Mouse (Mus musculus) erythroblast, adult 5-6 weeks (primary cell): ENCODE measurements around the gene Slc6a16. TPM values are rescaled to one million over a fixed set of nuclear protein-coding genes. Genes with fewer than 3 reads are reported as not detected.

Experiments
- ATAC-seq: replicated peaks from 2 replicates; pipeline ENCODE4 v1.8.0; 2016; ENCODE audit warnings: moderate number of reproducible peaks, mild to moderate bottlenecking, moderate TSS enrichment, inconsistent platforms; ENCODE audit not compliant: poor library complexity, low FRiP score, severe bottlenecking
- total RNA-seq, 2 experiments: library from RNA; stranded (forward) in 1 of 2; stranded (reverse) in 1 of 2; fragments of 150-400 nt in 1 of 2; fragments of 200-764, 138-1000 nt in 1 of 2; gene quantifications; 2 replicates each; pipeline versions ENCODE4 v1.2.3 to v1.2.4; 2015 to 2017; ENCODE audit warnings: low replicate concordance in 2 of 2

Slc6a16 gene
- total RNA-seq, 2 experiments from 2014 or later: not detected

DNA sequence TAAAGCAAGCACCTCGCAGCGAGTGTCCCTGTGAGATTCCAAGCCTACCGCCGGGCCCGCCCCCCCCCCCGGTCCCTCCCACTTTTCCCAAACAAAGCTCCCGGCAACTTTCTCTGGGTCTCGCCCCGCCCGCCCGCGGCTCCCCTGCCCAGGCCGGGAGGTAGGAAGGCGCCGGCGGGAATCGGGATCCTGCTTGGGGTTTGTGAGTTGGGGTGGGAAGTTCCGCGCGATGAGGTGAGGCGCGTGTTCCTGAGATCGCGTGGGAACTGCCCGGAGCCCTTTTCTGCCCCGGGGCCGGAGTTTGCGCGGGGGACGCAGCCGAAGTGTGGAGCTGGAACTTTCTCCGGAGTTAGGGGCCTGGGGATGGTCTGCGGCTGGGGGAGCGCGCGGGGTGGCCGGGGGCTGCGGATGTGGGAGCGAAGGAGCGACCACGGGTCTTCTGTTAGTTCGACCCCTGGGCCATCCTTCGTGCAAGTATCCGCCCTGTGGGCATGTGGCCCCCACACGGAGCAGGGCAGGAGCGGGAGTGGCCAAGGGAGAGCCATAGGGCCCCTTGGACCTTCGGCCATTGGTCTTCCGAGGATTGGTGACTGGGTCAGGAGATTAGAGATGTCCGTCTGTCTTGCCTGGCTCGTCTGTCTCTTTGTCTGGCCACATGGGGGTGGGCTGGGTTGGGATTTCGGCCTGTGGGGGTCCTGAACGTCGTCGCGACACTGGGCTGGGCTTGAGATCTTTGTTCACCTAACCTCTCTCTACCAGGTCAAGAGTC, 25.0 kb upstream of the Slc6a16 start, which contains the start of gene Tead2:
Gene Tead2 (plus strand): TSS at position 81 of the 769 bp plus-strand sequence.
- no peak for ATAC-seq

- no peak for ATAC-seq
Observed at GRCm38 (mm10) chr7:45216442-45217183, 24.3 kb upstream of the Slc6a16 start.

DNA sequence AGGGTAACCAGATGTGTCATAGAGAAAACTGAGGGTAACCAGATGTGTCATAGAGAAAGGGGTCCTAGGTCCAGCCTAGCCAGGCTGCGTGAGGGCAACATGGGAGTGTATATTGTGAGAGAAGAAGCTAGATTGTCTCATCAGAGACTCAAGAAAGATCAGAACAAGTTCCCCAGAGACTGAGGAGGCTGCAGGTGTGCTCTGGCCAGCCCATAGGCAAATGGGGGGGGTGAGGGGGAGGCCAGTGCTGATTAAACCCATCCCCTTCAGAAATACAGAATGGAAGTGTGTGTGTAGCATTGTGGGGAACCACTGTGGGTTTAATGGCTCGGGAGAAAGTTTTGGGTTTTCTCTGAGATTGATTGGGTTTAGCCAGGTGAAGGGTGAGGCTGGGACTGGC, 19.2 kb upstream of the Slc6a16 start:
- ATAC-seq: no peak

- ATAC-seq: no peak
Observed at GRCm38 (mm10) chr7:45224826-45225225, 16.1 kb upstream of the Slc6a16 start.

DNA sequence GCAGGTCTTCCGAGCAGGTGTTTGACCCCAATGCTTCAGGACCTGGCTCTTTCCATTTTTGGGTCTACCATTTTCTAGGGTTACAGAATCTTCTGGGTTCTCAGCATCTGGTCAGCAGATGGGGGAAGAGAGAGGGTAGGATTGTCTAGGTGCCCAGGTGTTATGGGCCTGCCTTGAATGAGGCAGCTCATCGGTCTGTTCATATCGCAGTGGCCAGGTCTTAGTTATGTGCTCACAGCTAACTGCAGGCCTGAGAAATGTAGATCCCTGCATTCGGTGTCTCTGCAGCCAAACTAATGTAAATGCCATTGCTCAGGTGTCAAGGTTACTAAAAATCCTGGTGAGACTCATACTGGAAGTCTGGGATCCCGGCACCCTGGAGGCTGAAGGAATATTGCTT, 14.5 kb upstream of the Slc6a16 start:
- ATAC-seq: no peak

DNA sequence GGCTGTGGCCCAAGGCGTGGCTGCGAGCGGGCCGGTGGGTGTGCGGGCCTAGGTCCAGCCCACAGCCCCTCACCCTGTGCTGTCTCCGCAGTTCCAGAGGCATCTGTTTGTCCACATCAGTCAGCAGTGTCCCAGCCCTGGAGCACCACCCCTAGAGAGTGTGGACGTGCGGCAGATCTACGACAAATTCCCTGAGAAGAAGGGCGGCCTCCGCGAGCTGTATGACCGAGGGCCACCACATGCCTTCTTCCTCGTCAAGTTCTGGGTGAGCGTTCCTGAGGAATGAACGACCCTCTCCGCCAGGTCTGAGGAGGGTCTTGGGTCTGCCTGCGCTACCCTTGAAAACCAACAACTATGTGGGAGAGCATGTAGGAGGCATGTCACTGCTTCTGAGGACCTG, 12.3 kb upstream of the Slc6a16 start:
- no peak for ATAC-seq

- ATAC-seq: no peak
Observed at GRCm38 (mm10) chr7:45229046-45229445, 11.8 kb upstream of the Slc6a16 start.

- no peak for ATAC-seq
Observed at GRCm38 (mm10) chr7:45229459-45230203, 11.3 kb upstream of the Slc6a16 start.

GRCm38 (mm10) chr7:45231192-45231591, 9.7 kb upstream of the Slc6a16 start:
- no peak for ATAC-seq

DNA sequence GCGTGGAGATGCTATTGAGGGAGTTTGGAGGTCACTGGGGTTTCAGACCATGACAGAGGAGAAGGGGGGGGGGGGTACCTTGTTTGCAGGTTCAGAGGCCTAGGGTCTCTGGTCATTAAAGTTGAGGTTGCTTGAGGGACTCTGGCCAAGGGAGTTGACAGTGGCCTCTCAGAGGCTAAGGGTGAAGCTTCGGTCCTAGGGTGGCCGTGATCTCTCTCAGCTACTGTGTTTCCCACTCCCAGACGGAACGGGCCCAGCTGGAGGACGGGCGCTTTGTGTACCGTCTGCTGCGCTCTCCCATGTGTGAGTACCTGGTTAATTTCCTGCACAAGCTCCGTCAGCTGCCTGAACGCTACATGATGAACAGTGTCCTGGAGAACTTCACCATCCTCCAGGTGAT, 8.9 kb upstream of the Slc6a16 start:
- ATAC-seq: no peak

GRCm38 (mm10) chr7:45232716-45233465, 8.0 kb upstream of the Slc6a16 start:
- no peak for ATAC-seq

DNA sequence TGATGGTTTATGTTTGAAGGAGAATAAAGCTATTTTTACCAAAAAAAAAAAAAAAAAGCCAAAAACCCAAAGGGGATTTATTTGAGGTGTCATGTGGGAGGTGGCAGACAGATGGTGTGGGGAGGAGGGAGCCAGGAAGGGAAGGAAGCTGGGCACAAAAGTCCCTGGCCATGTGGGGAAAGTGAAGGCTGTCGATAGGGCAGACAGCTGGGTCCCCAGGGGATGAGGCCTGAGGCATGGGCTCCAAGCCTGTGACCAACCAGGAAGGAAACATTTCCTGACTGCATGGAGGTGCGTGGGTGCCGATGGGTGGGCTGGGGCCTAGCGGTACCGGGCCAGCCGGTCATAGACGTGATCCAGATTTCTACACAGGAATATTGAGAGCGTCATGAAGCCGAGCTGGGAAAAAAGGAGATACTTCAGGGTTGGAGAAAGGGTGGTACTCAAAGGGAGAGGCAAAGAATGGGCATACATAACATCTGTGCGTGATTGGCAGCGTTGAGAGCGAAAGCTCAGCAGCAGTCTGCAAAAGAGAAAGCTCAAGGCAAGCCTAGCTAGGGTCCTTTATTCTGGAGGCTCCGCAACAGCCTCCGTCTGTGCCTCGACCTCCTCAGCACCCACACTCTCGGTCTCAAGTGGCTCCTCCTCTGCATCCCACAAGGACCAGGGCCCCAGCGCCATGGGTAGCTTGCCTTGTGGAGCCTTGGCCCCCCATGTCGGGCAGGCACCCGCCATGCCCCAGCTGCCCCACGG, 7.1 kb upstream of the Slc6a16 start:
- no peak for ATAC-seq

DNA sequence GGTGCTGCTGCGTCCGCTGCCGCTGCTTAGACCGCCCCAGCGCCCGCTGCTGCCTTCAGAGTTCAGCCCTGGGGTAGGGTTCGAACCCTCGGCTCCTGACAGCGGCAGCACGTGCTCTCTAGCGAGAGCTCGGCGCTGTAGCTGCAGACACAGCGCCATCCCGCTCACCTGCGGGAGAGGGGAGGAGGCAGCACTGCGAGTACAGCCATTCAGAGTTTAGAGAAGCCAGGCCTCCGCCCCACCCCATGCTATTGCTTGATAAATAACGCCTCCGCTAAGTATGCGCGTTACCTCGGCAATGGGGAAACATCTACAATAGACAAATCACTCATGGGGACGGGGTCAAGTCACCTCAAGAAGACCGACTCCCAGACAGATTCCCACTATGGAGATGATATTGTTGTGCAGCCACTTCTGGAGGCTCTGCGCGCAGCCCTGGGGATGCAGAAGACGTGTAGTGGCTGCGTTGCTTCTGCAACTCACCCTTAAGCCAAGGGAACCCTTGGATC, 6.5 kb upstream of the Slc6a16 start:
- no peak for ATAC-seq

GRCm38 (mm10) chr7:45234922-45235571, 5.8 kb upstream of the Slc6a16 start:
- ATAC-seq: no peak

DNA sequence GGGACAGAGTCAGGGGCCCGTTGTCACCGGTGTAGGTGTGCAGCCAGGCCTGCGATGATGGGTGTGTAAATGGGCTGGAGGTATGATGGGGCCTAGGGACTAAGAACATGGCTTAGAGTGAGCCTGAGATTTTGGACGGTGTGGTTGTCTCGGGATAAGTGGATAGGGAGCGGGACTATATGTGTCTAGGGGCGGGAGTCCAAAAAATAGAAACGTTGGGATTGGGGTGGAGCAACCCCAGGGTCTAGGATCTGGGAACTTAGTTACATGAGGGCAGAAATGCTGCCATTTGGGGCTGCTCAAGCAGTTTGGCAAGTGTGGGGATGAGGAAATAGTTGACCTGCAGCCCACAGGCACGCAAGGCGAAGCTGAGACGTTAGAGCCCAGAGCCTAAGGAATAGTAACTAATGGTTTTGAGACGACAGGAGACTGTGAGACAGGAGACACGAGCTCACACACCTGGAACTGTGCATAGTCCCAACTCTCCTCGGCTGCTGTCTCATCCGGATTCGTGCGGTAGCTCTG, 5.2 kb upstream of the Slc6a16 start:
- no peak for ATAC-seq

GRCm38 (mm10) chr7:45237747-45238699, 2.9 kb upstream of the Slc6a16 start:
- 0 out of 2 replicates have a peak, but pooled peaks have one; percentile 4 for ATAC-seq
